Mouse (Mus musculus) myocyte (in vitro differentiated cells): ENCODE measurements at regions not wholly inside any gene's neighbourhood (a gene's known extent, or its start where the extent isn't known, plus 50 kb on each side); places are given as distances from the start of the nearest gene placed in this dataset.

Experiments used
- H3K27me3 ChIP-seq: one replicate; pipeline ENCODE4 v1.6.1; 2011; ENCODE audit not compliant: control insufficient read depth, insufficient read depth, insufficient read length
- H3K36me3 ChIP-seq: one replicate; pipeline ENCODE4 v1.6.1; 2011; ENCODE audit not compliant: control insufficient read depth, insufficient read depth
- H3K4me2 ChIP-seq: one replicate; pipeline ENCODE4 v1.6.1; 2011; ENCODE audit warnings: low read depth, control low read depth
- H3K4me3 ChIP-seq: one replicate; pipeline ENCODE4 v1.5.1; 2011; ENCODE audit warnings: mild to moderate bottlenecking, control low read depth, moderate library complexity
- H3K79me2 ChIP-seq: one replicate; pipeline ENCODE4 v1.6.1; 2011; ENCODE audit not compliant: control insufficient read depth, insufficient read depth
- H3ac ChIP-seq: one replicate; pipeline ENCODE4 v1.6.1; 2011; ENCODE audit not compliant: control insufficient read depth, insufficient read length
- CEBPB ChIP-seq: IDR thresholded peaks from 2 replicates; pipeline ENCODE4 v1.6.1; 2011; ENCODE audit warnings: mild to moderate bottlenecking, moderate library complexity; ENCODE audit not compliant: poor library complexity, insufficient read depth, severe bottlenecking
- E2F4 ChIP-seq: IDR thresholded peaks from one replicate; pipeline ENCODE4 v1.6.1; 2011; ENCODE audit warnings: mild to moderate bottlenecking, control low read depth, moderate library complexity; ENCODE audit not compliant: insufficient read depth
- MAX ChIP-seq: IDR thresholded peaks from one replicate; pipeline ENCODE4 v1.6.1; 2011; ENCODE audit warnings: low read depth, mild to moderate bottlenecking, control low read depth
- MYOD1 ChIP-seq, 3 experiments: IDR thresholded peaks; one replicate each; pipeline ENCODE4 v1.6.1; 2011; ENCODE audit warnings: control low read depth in 2 of 3, low read depth in 2 of 3, mild to moderate bottlenecking in 2 of 3, moderate library complexity in 1 of 3; ENCODE audit not compliant: insufficient read length in 2 of 3, control insufficient read depth in 1 of 3
- MYOG ChIP-seq, 3 experiments: IDR thresholded peaks; one replicate each; pipeline ENCODE4 v1.6.1; 2011; ENCODE audit warnings: control low read depth in 2 of 3, low read depth in 2 of 3, mild to moderate bottlenecking in 2 of 3; ENCODE audit not compliant: insufficient read length in 2 of 3, control insufficient read depth in 1 of 3, insufficient read depth in 1 of 3
- POLR2A ChIP-seq: IDR thresholded peaks from one replicate; pipeline ENCODE4 v1.6.1; 2011; ENCODE audit warnings: low read depth, mild to moderate bottlenecking, control low read depth, moderate library complexity; ENCODE audit not compliant: insufficient read length
- POLR2AphosphoS2 ChIP-seq: IDR thresholded peaks from one replicate; pipeline ENCODE4 v1.6.1; 2011; ENCODE audit warnings: low read depth, control low read depth; ENCODE audit not compliant: insufficient read length
- REST ChIP-seq: IDR thresholded peaks from one replicate; pipeline ENCODE4 v1.6.1; 2011; ENCODE audit warnings: mild to moderate bottlenecking, control low read depth, moderate library complexity; ENCODE audit not compliant: insufficient read depth, insufficient read length
- SRF ChIP-seq: IDR thresholded peaks from one replicate; pipeline ENCODE4 v1.6.1; 2011; ENCODE audit warnings: low read depth; ENCODE audit not compliant: control insufficient read depth, insufficient read length
- TCF12 ChIP-seq: IDR thresholded peaks from one replicate; pipeline ENCODE4 v1.6.1; 2011; ENCODE audit warnings: mild to moderate bottlenecking, control low read depth; ENCODE audit not compliant: poor library complexity, insufficient read depth, severe bottlenecking
- TCF3 ChIP-seq: IDR thresholded peaks from one replicate; pipeline ENCODE4 v1.6.1; 2011; ENCODE audit warnings: low read depth, control low read depth; ENCODE audit not compliant: insufficient read length
- USF1 ChIP-seq: IDR thresholded peaks from one replicate; pipeline ENCODE4 v1.6.1; 2011; ENCODE audit warnings: low read depth, mild to moderate bottlenecking, control low read depth, moderate library complexity

DNA sequence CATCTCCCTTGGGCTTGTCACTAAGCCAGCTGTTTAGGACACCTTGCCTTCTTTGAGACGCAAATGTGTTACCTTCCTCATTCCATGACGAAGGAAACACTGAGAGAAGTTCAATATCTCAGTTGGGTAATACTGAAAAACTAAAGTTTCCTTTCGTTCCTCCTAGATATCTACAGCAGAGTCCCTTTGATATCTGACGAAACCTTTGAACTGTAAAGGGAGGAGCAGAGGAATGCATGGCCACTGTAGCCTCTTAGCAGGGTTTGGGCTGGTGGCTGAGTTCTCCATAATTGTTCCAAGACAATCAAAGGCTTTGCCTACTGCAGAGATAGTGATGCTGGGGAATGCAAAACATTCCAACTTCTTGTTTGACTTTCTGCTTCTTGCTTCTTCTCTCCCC, 243.5 kb upstream of the Shh start:
- Histone ChIP-seq H3K4me3 (no peak overlapping the region), H3K79me2 (no peaks in the 10 kb centered on the region), H3K4me2 (no peak overlapping the region), H3K36me3 (no peaks in the 10 kb centered on the region), H3K27me3 (no peaks in the 10 kb centered on the region), H3ac (no peak overlapping the region)
- TF ChIP-seq REST, result no peak
- no peak for TF ChIP-seq USF1
- no peak for TF ChIP-seq MYOD1 (IDR thresholded peaks at IDR 0.05; ENCODE audit: control insufficient read depth in 1 of 3, insufficient read length in 2 of 3, low read depth in 2 of 3)
- no peak for TF ChIP-seq CEBPB
- no peak for TF ChIP-seq MYOG (IDR thresholded peaks at IDR 0.05; ENCODE audit: control insufficient read depth in 1 of 3, insufficient read depth in 1 of 3, insufficient read length in 2 of 3, low read depth in 2 of 3)
- TF ChIP-seq SRF, result no peak
- no peak for TF ChIP-seq E2F4
- no peak for TF ChIP-seq POLR2AphosphoS2
- no peak for TF ChIP-seq TCF3
- no peak for TF ChIP-seq TCF12
- TF ChIP-seq MAX, result no peak
- no peak for TF ChIP-seq POLR2A

DNA sequence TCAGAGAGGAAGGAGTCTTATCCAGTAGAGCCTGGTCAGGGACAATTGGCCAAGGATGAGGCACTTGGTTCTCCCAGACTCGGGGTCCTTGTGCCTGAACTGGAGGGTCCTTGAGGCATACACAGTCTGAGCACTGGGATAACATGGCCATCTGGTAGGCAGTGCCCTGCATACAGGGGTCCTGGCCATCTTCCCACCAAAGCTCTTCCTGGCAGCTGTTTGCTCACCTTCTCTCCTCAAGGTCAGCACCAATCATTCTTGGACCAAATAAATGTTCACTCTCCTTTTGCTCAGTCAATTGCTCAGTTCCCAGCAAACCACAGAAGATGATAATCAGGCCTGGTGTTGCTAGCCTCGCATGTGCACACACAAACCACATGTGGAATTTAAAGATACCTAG, 242.6 kb upstream of the Shh start:
- no peaks in the 10 kb centered on the region for H3K36me3 ChIP-seq
- no peak overlapping the region for H3K4me2 ChIP-seq
- no peaks in the 10 kb centered on the region for H3K27me3 ChIP-seq
- no peak overlapping the region for H3ac ChIP-seq
- no peaks in the 10 kb centered on the region for H3K79me2 ChIP-seq
- H3K4me3 ChIP-seq, result no peak overlapping the region
- TF ChIP-seq MYOG (IDR thresholded peaks at IDR 0.05; ENCODE audit: control insufficient read depth in 1 of 3, insufficient read depth in 1 of 3, insufficient read length in 2 of 3, low read depth in 2 of 3), result no peak
- TF ChIP-seq REST, result no peak
- TF ChIP-seq TCF3, result no peak
- TF ChIP-seq USF1, result no peak
- no peak for TF ChIP-seq SRF
- TF ChIP-seq MAX, result no peak
- no peak for TF ChIP-seq E2F4
- TF ChIP-seq CEBPB, result no peak
- no peak for TF ChIP-seq MYOD1 (IDR thresholded peaks at IDR 0.05; ENCODE audit: control insufficient read depth in 1 of 3, insufficient read length in 2 of 3, low read depth in 2 of 3)
- no peak for TF ChIP-seq TCF12
- no peak for TF ChIP-seq POLR2A
- no peak for TF ChIP-seq POLR2AphosphoS2

DNA sequence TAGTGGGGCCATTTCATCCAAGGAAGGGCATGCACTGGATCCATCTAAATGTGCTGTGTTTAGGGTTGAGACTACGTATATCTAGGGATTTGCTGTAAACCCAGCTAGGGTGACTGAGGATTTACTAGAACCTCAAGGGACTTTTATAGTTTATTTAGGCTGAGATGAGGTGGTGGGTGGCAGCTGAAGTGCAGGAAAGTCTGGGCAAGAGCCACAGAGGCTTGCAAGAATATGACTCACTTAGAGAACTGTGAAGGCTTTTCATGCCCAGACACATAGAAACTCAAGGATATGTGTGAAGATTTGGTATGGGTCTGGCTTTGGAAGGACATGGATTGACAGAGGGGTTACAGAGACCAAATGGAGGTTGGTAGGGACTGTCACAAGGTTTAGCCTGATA, 237.3 kb upstream of the Shh start:
- no peaks in the 10 kb centered on the region for H3K27me3 ChIP-seq
- H3K4me3 ChIP-seq, result no peak overlapping the region
- H3K36me3 ChIP-seq, result no peaks in the 10 kb centered on the region
- TF ChIP-seq POLR2A (no peak), SRF (no peak), MYOD1 (IDR thresholded peaks at IDR 0.05; ENCODE audit: control insufficient read depth in 1 of 3, insufficient read length in 2 of 3, low read depth in 2 of 3) (no peak), CEBPB (no peak), MYOG (IDR thresholded peaks at IDR 0.05; ENCODE audit: control insufficient read depth in 1 of 3, insufficient read depth in 1 of 3, insufficient read length in 2 of 3, low read depth in 2 of 3) (no peak), POLR2AphosphoS2 (no peak), TCF12 (no peak), E2F4 (no peak), MAX (no peak), TCF3 (no peak), USF1 (no peak), REST (no peak)
- no peaks in the 10 kb centered on the region for H3K79me2 ChIP-seq
- no peak overlapping the region for H3ac ChIP-seq
- no peak overlapping the region for H3K4me2 ChIP-seq

DNA sequence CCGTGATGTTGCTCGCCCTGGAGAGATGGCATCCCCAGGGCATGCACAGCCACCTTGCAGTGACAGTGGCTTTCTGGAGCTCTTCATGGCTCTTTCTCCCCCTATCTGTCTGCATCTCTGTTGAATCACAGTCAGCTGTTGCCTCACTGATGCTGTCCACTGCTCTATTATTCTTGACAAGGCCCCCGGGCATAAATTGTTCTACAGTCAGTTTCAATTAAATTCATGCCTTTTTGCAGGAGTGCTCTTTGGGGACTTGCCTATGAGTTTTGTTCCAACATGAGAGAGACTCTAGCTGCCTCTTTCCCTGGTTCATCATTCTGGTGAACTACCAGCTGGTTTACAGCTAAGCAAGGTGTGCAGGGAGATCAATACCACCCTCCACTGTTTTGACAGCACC, 229.9 kb upstream of the Shh start:
- Histone ChIP-seq H3K36me3 (no peaks in the 10 kb centered on the region), H3K79me2 (no peaks in the 10 kb centered on the region), H3K4me3 (no peak overlapping the region), H3K4me2 (no peak overlapping the region), H3K27me3 (no peaks in the 10 kb centered on the region), H3ac (no peak overlapping the region)
- TF ChIP-seq POLR2AphosphoS2 (no peak), MYOD1 (IDR thresholded peaks at IDR 0.05; ENCODE audit: control insufficient read depth in 1 of 3, insufficient read length in 2 of 3, low read depth in 2 of 3) (no peak), SRF (no peak), TCF12 (no peak)

DNA sequence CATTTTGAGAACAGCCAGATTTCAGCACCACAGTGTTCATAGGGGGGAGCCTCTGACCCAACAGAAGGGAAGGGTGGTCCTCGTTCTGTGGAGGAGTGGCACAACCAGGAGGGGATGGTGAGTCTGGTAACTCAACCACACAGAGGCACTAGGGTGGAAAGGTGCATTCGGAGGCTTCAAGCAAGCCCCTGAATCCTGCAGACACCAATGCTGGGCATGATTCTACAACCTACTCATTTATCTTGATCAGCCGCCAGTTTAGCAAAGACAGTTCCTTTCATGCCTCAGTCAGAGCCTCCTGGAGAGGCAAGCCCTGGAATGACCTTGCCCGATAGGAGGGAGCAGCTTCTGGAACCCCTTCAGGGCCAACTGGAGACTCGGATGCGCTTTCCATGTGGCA, 223.1 kb upstream of the Shh start:
- Histone ChIP-seq H3K4me3 (no peak overlapping the region), H3K79me2 (no peaks in the 10 kb centered on the region), H3K36me3 (no peaks in the 10 kb centered on the region), H3K27me3 (no peaks in the 10 kb centered on the region), H3ac (no peak overlapping the region), H3K4me2 (no peak overlapping the region)
- no peak for TF ChIP-seq MYOG (IDR thresholded peaks at IDR 0.05; ENCODE audit: control insufficient read depth in 1 of 3, insufficient read depth in 1 of 3, insufficient read length in 2 of 3, low read depth in 2 of 3)
- no peak for TF ChIP-seq E2F4
- TF ChIP-seq TCF12, result no peak
- TF ChIP-seq SRF, result no peak
- TF ChIP-seq MYOD1 (IDR thresholded peaks at IDR 0.05; ENCODE audit: control insufficient read depth in 1 of 3, insufficient read length in 2 of 3, low read depth in 2 of 3), result no peak
- TF ChIP-seq USF1, result no peak
- no peak for TF ChIP-seq POLR2AphosphoS2
- TF ChIP-seq REST, result no peak
